Mouse (Mus musculus) adrenal gland, postnatal 10 days (tissue): ENCODE data around the gene Stat4. TPM values are rescaled to one million over a fixed set of nuclear protein-coding genes. Genes with fewer than 3 reads are reported as not detected.
A peak's percentile ranks its signal among the peaks of the same experiment; 100 is the strongest.

Experiments used
- DNase-seq: peaks from one replicate; pipeline ENCODE4 v3.0.0; 2021; ENCODE audit warnings: mixed read lengths
- total RNA-seq, 2 experiments: library from RNA; stranded (reverse); gene quantifications; 2 replicates each; pipeline ENCODE4 v1.2.3; 2021

The Stat4 gene
- total RNA-seq, 2 experiments from 2014 or later, result 1.7 to 2.1 TPM

GRCm38 (mm10) chr1:52146214-52146970 lies 159.4 kb downstream of the Stat4 start:
- DNase-seq, result peak; percentile 70

- DNase-seq, result no peak
Measured at GRCm38 (mm10) chr1:52147431-52147830, 160.5 kb downstream of the Stat4 start.

GRCm38 (mm10) chr1:52148178-52148577 lies 161.2 kb downstream of the Stat4 start:
- no peak for DNase-seq

GRCm38 (mm10) chr1:52148696-52149095 lies 161.7 kb downstream of the Stat4 start:
- no peak for DNase-seq

- no peak for DNase-seq
Measured at GRCm38 (mm10) chr1:52149934-52150346, 163.0 kb downstream of the Stat4 start.

- no peak for DNase-seq
Measured at GRCm38 (mm10) chr1:52150676-52151075, 163.7 kb downstream of the Stat4 start.

- DNase-seq, result no peak
Measured at GRCm38 (mm10) chr1:52151166-52151565, 164.2 kb downstream of the Stat4 start.

- DNase-seq, result peak; percentile 52
Measured at GRCm38 (mm10) chr1:52152369-52152768, 165.4 kb downstream of the Stat4 start.

GRCm38 (mm10) chr1:52152936-52153335 lies 166.0 kb downstream of the Stat4 start:
- DNase-seq, result no peak

GRCm38 (mm10) chr1:52154890-52155289 lies 167.9 kb downstream of the Stat4 start:
- peak; percentile 66 for DNase-seq

- peak; percentile 38 for DNase-seq
Measured at GRCm38 (mm10) chr1:52156351-52156750, 169.4 kb downstream of the Stat4 start.

Other genes with a start within 250 kb of the Stat4 start
- gene Myo1b, start 71.1 kb upstream of the Stat4 start, total RNA-seq, result 10 to 100 TPM; 82.6 to 87.9 TPM
- gene Stat1, start 132.3 kb downstream of the Stat4 start, total RNA-seq, result 10 to 100 TPM; 42.6 to 52.4 TPM
- gene Gls, start 246.1 kb downstream of the Stat4 start, total RNA-seq, result 100 to 1,000 TPM in 1 of 2 experiments, 10 to 100 TPM in 1; 78.0 to 105 TPM